Mouse (Mus musculus): ENCODE results near the gene Cct7.
"Not testable (repeated sequence)": the region's sequence is repeated elsewhere in the genome, so short reads cannot be mapped to it uniquely, and the experiment has no call there.

The Cct7 gene

DNA sequence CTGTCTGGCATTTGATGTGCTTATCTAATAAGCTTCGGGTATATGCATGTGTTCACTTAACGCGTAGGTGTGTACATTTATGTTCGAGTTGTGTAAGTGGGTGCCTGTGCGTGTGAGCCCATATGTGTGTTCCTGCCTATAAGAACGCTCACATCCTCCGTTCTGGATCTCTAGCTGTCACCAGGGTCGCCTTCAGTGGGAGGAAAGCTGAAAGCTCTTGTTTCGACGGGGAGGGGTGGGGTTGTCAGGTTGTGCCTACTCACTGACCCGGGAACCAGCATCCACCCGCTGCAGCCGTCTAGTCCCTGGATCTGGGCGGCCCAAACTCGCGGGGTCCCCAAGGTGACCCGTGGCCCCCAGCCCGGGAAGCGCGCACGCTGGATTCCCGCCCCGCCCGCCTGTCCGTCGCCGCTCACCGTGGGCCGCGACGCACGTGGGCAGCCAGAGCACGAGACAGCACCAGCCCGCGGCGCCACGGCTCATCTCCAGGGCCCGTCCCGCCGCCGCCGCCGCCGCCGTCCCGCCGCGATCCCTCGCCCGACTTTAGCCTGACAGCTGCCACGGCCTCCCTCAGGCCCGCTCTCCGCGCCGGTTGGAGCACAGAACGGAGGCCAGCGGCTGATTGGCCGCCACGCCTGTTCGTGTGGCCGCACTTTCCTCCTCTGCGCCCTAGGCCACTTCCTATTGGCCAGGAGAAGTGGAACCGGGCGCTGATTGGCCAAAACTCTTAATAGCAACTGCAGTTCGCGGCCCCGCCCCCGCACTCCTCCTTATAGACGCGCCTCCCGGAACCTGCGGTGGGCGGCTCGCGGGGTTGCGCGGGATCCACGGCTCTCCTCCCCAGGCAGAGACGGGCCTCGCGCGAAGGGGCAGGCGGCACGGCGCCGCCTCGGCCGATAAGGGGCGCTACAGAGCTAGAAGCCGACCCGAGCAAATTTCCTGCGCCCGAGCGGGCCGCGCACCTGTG lies at the start of gene Cct7:
TSS of gene Cct7 (plus strand) at position 818 of the 967 bp plus-strand sequence.
- DNase-seq (ENCODE audit: low spot score in 2 of 2) = peak; percentile 98 to 100

GRCm38 (mm10) chr6:85402613-85403012 lies 48.7 kb upstream of the Cct7 start:
- DNase-seq (ENCODE audit: low spot score in 2 of 2) = no peak

DNA sequence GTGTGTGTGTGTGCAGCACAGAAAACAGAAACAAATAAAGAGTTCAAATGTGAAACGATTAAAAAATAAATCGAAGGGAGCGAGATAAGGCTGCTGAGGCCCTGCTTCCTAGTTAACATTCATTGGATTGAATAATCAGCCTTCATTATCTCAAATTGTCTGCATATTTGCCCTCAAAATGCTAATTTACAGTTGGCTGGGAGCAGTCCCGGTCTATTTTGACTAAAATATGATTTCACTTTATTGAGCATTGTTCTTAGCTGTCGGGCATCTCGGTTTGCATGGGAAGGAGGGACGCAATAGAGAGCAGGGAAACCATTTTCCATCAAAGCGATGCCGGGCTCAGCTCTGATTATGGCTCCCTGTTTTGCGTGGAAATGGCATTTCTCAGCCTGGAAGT lies 48.3 kb upstream of the Cct7 start:
- no peak for DNase-seq (ENCODE audit: low spot score in 2 of 2)

DNA sequence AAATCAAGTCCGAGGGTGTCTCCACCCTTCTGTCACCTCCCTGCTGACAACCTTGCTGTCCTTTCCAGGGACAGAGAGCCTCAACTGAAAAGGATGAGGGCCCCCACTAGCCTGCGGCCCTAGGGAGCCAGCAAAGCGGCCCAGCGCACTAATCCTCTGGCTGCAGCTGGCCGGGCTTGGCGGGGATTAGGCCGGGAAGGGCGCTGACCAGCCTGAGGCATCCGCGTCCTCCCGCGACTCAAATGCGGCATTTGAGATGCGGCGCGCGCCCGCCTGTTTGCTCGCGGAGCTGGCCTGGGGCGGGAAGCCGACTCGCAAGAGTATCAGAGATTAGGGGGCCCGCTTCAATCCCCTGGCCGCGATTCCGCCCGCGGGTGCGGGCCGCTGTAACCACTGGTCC lies 42.3 kb upstream of the Cct7 start:
- no peak for DNase-seq (ENCODE audit: low spot score in 2 of 2)

- peak in 1 of 2 experiments; percentile 42 for DNase-seq (ENCODE audit: low spot score in 2 of 2)
Measured at GRCm38 (mm10) chr6:85410771-85411273, 40.5 kb upstream of the Cct7 start.

GRCm38 (mm10) chr6:85415829-85416228 lies 35.5 kb upstream of the Cct7 start:
- no peak for DNase-seq (ENCODE audit: low spot score in 2 of 2)

DNA sequence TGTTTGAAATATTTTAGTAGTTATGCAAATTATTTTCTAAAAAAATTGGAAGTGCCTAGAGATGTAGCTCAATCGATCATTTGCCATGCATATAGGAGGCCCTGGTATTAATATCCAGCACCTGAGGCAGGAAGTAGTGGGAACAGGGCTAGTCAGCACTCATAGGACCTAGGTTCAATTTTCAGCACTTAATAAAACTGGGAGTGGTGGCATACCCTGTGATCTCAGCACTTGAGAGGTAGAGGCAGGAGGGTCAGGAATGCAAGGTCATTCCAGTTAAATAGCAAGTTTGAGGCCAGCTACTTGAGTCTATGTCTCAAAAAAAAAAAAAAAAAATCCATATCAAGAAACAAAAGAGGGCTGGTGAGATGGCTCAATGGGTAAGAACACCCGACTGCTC lies 32.2 kb upstream of the Cct7 start:
- DNase-seq (ENCODE audit: low spot score in 2 of 2) = no peak

DNA sequence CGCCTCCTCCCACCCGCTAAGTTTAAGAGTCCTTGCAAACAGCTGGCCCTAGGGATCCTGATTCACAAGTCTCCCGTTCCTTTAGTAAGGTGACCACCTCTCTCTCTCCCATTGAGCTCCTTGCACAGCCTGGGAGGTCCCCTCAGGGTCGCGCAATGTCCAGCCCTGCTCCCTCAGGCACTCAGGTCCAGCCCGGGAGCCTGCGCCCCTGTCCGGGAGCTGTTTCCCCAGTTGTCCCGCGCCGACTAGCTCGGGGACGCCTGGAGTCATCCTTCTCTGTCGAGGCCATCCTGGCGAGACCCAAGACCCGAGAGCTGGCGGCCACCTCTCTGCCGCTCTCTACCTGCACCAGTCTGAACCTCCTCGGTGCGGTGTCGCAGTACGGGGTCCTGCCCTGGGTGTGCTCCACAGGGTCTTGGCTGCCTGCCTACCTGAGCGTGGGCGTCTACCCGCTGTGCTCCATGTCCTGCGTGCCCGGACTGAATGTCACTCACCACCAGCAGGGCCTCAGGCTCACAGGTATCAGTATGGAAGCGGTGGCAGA lies 27.4 kb upstream of the Cct7 start, which contains the start of gene Noto:
TSS of gene Noto (plus strand) at position 51 of the 544 bp plus-strand sequence.
- no peak for DNase-seq (ENCODE audit: low spot score in 2 of 2)

DNA sequence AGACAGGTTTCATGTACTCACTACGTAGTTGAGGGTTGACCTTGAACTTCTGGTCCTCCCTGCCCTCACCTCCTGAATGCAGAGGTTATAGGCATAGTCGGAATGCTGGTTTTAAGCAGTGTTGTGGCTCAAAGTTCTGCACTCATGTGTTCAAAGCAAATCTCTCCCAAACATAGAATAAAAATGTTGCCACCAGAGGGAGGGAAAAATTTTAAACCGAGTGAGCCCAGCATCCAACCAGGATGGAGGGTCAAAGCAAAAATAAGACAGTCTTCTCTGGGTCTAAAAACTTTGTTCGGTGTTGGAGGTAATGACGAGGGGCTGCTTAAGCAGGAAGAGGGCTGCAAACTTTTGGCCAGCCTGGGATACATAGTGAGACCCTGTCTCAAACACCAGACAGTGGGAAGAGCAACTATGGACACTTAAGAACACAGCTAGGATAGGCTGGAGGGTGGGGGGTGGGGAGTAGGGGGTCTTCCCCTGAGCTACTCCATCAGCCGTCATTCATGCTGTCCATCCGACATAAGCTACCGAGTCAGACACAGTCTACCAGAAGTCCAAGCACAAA lies 20.0 kb upstream of the Cct7 start:
- no peak for DNase-seq (ENCODE audit: low spot score in 2 of 2)

- DNase-seq (ENCODE audit: low spot score in 2 of 2) = peak; percentile 44 to 82
Measured at GRCm38 (mm10) chr6:85431842-85432431, 19.4 kb upstream of the Cct7 start, which contains the start of gene Smyd5. Smyd5 (plus strand) TSS chr6:85431989.

DNA sequence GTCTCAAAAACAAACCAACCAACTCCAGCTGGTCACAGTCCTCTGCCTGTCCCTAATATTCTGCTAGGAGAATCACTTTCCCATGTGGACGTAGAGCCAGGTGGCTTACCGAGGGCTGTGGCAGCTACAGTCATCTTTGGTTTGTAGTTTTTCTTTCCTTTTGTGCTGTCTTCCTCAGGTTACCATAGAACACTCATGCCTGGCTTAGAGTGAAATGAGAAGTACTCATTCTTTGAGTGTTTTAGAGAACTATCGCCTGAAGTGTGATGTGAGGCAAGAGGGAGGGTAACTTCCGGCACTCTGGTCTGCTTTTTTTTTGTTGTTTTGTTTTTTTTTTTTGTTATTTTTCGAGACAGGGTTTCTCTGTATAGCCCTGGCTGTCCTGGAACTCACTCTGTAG lies 17.4 kb upstream of the Cct7 start:
- DNase-seq (ENCODE audit: low spot score in 2 of 2) = no peak

GRCm38 (mm10) chr6:85436204-85436603 lies 15.1 kb upstream of the Cct7 start:
- no peak for DNase-seq (ENCODE audit: low spot score in 2 of 2)

GRCm38 (mm10) chr6:85436631-85437030 lies 14.7 kb upstream of the Cct7 start:
- no peak for DNase-seq (ENCODE audit: low spot score in 2 of 2)

DNA sequence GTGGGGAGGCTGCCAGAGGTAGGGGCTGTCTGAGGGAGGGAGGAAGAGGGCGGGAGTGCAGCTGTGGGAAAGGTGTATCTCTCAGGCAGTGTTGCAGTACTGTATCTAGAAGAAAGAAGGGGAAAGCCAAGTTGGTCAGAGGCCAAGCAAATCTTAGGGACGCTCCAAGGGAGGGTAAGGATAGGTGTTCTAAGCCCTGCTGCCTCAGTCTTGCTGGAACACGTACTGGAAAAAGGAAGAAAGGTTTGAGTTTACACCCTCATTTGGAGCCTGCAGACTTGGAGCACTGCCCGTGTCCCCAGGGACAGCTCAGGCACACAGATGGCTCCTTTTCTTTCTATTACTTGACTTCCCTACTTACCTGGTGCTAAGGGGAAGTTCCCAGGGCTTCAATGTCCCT lies 10.2 kb upstream of the Cct7 start:
- no peak for DNase-seq (ENCODE audit: low spot score in 2 of 2)

DNA sequence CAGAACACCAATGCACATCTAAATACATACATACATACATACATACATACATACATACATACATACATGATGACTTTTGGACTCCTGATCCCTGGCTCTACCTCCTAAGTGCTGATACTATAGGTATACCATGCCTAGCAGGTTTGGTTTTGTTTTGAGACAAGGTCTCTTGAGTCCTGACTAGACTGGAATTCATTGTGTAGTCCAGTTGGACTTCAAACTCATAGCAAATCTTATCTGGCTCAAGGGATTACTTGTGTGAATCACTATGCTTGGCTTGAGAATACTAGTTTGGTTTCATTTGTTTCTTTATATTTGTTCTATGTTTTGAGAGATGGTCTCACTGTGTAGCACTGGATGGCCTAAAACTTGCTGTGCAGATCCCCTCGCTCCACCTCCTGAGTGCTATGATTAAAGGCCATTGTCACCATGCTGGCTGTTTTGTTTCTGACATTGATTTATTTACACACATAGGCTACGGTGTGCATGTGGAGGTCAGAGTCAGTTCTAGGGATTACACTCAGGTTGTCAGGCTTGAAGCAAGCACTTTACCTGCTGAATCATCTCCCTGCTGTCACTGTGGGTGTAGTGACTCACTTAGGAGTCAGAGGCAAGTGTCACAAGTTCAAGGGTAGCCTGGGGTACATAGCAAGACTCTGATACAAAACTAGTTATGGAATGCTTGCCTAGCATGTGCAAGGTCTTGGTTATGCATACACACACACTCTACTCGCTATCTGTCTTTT lies 7.7 kb upstream of the Cct7 start:
- DNase-seq (ENCODE audit: low spot score in 2 of 2) = no peak

DNA sequence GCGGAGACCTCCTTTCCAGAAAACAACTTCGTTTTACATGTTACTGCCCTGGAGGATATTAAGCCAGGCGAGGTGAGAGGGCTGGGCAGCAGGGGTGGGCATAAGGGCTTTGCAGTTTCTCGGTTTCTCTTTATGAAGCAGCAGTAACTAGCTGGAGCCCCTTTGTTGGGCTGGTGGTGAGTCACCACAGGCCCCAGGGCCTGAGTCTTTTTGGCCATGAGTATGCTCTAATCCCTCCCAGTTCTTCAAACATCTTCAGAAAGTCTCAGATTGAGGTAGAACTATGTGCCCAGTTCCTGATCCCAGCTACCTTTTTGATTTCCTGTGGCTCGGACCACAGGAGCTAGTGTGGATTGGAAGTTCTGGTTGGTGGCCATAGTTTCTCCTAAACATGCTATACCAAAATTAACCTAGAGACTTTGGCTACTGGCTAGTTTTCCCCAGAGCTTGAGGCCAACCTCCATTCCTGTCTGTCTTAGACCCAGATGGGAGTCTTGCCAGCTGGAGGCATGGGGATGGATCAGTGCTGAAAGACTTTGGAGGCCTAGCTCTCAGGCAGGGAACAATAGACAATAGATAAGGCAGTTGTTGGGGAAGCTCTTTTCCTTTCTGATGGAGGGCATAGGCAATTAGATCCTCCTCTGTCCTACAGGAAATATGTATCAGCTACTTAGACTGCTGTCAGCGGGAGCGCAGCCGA lies 6.9 kb upstream of the Cct7 start:
- no peak for DNase-seq (ENCODE audit: low spot score in 2 of 2)

DNA sequence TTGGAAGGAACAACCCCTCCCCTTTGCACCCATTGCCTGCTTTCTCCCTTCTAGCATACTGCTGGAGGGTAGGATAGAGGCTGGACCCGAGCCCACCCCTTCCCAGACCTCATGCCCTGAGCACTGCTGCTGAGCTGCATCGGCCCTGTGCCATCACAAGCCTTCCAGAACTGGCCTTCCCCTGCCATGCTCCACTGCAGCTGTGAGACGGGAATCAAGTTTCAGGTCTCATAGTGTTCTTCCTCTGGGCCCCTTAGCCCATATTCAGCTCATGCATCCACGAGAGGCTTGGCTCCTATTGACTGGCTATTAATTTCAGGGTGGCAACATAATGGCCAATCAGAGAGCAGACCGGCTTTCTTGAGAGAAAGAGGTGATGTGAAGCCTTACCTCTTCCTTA lies 6.0 kb upstream of the Cct7 start:
- no peak for DNase-seq (ENCODE audit: low spot score in 2 of 2)

DNA sequence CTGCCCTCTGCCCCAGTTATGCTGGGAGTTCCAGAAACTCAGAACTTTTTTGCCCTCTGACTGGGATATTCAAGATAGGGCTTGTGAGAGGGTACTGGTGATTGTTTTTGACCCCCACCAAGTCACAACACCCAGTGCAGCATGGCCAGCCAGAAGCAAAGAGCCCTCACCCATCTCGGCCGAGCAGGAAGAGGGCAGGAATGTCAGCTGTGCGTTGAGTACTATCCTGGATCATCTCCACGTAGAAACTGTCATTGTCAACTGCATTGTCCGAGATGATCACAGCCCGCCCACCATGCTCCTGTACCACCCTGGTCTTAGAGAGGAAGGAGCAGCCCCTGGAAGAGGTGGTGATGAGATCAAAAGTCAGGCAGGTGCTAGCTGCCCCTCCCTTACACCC lies 4.0 kb upstream of the Cct7 start:
- DNase-seq (ENCODE audit: low spot score in 2 of 2) = no peak

GRCm38 (mm10) chr6:85450140-85450539 lies 1.2 kb upstream of the Cct7 start:
- DNase-seq (ENCODE audit: low spot score in 2 of 2) = not testable (repeated sequence)

DNA sequence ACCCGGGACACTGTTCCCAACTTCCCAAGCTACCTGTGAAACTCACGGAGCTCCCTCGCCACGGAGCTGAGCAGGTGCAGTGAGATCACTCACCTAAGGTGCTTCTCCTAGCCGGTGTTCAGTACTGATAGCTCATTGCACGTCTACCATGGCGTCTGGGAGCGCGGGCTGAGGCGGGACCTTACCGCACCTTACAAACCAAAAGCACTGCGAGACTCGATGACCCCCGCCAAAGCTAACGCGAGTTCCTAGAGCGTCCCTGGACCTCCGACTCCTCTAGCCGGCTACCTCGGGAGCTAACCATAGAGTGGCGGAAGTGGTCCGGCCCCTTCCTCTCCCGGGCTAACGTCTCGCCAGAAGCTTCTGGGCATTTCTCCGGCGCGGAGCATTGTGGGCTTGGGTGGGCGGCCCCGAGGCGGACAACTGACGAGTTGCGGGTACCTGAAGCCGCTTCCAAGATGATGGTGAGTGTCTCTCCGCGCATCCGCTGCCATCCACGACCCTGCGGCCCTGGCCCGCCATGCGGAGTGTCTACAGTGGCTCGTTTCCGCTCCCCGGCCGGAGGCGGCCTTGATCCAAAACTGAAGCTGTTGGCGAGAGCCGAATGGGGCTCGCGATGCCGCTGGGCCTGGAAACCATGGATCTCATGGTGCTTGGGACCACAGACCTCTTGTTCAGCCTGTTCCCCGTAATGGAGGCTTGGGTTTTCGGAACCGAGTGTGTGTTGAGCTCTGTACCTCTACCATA lies 523 bp downstream of the Cct7 start, which contains the start of gene Pradc1:
TSS of gene Pradc1 (minus strand) at position 307 of the 747 bp plus-strand sequence.
- DNase-seq (ENCODE audit: low spot score in 2 of 2) = peak; percentile 93 to 99

Data from left cerebral cortex, adult 9 months (tissue).